Mouse (Mus musculus) spleen, postnatal 0 days (tissue): Measurements from ENCODE around the gene Actl6a. TPM values are rescaled to one million over a fixed set of nuclear protein-coding genes. Genes with fewer than 3 reads are reported as not detected.

Experiments used
- polyA plus RNA-seq: library from polyadenylated mRNA; unstranded; fragments of >200 nt; fragmentation: Nextera tagmentation; extraction: Ambion mirVana; gene quantifications from 2 replicates; pipeline ENCODE4 v1.2.1, GENCODE M21; 2015

The Actl6a gene
- 94.6 and 102 TPM in 2 replicates for polyA plus RNA-seq

DNA sequence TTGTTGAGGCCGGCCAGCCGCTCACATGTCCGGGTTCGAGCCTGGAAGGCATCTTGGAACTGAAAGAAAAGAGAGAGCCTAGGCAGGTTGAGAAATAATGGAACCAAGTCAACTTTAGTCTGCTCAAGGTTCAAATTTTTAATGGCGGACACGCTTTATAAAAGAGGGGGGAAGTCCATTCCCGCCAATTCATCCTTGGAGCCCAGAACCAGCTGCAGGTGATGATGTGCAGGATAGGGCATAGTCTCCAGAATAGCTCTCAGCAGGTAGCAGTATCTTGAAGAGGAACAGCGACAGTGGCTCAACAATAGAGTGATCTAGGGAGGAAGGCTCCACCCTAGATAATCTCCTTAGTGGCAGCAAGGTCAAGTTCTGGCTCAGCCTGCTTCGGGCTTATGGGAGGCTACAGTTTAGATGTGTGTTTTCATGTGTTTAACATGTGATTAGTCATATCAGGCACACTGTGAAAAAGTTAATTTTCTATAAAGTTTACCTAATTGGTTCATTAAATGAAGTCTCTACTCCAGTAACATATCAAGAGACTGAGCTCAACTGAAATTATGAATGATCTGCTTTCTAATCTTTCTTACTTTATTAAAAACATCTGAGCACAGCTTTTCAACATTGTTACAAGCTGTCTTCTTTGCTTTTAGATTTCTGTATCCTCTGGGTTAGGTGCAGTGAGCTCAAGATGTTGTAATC, at the start of gene Actl6a:
Gene Actl6a (plus strand): TSS at position 652 of the 702 bp plus-strand sequence.

DNA sequence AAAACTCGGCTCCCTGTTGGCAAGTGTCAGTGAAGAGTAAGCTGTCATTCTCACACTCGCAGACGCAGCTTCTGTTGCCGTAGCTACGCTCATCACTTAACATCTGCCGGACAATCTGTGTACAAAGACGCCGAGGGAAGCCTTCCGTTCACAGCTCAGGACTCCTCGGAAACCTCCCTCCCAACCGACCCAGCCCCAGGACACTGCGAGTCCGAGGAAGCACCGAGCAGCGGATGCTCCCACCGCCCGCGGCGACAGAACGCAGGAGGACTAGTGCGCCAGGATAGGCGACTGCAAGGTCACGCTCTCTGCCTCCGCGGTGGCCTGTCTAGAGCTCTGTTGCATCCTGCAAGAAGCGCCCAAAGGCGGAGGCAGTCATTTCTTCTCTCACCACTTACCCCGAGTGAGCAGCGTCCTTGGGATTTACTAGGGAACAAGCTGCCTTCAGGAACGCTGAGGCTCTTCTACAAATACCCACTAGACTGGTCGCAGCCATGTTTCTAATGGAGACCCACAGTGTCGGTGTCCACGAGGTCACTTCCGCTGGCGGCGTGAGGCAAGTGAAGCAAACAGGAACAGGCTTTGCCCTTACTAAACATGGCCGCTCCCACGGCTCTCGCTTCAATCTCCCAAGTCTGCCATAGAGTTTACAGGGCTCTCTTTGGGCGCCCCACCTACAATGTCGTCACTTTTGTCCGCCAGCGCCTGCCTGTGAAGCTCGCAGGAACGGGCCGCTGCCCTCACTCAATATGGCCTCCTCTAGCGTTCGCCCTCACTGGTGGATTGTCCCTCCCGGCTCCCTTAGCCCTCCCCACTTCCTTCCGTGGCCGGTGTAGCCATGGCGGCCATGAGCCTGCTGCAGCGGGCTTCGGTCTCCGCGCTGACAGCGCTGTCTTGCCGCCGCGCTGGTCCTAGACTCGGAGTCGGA, 30.4 kb downstream of the Actl6a start, which contains the start of gene Ndufb5:
Gene Ndufb5 (plus strand): TSS at position 747 of the 928 bp plus-strand sequence.

GRCm38 (mm10) chr3:32737172-32737655, 31.1 kb downstream of the Actl6a start, which contains the start of gene Mrpl47:
TSS of gene Mrpl47 (minus strand) at chr3:32737605.

Other genes with a start within 250 kb of the Actl6a start
- 0.07 TPM in 1 of 2 replicates, not detected in the other for gene Kcnmb3, start 214.1 kb upstream of the Actl6a start, polyA plus RNA-seq
- gene Zfp639, start 196.0 kb upstream of the Actl6a start, polyA plus RNA-seq, result 35.5 and 36.0 TPM in 2 replicates
- gene Mfn1, start 176.8 kb upstream of the Actl6a start, polyA plus RNA-seq, result 14.5 and 21.3 TPM in 2 replicates
- gene Gnb4, start 89.7 kb upstream of the Actl6a start, polyA plus RNA-seq, result 29.2 and 36.8 TPM in 2 replicates
- 161 and 167 TPM in 2 replicates for gene Ndufb5, start 30.7 kb downstream of the Actl6a start, polyA plus RNA-seq
- 19.1 and 26.0 TPM in 2 replicates for gene Mrpl47, start 31.3 kb downstream of the Actl6a start, polyA plus RNA-seq
- 0.40 and 0.90 TPM in 2 replicates for gene Usp13, start 111.2 kb downstream of the Actl6a start, polyA plus RNA-seq